Mouse (Mus musculus) liver, postnatal 0 days (tissue): ENCODE data around the gene Itgae. TPM values are rescaled to one million over a fixed set of nuclear protein-coding genes. Genes with fewer than 3 reads are reported as not detected.
A peak's percentile ranks its signal among the peaks of the same experiment; 100 is the strongest.
"Not testable (repeated sequence)": the region's sequence is repeated elsewhere in the genome, so short reads cannot be mapped to it uniquely, and the experiment has no call there.

Source experiments
- ATAC-seq: fragments of 200-750 bp; cut with Nextera tagmentation; 2 replicates; pipeline ENCODE4 v1.8.0; 2017; ENCODE audit warnings: mild to moderate bottlenecking, moderate library complexity
- DNase-seq: peaks from one replicate; pipeline ENCODE4 v3.0.0-alpha.2; 2016
- H3K27ac ChIP-seq: fragments of 300-500 bp; sonication (generic); 2 replicates; pipeline ENCODE4 v1.5.1; 2014; ENCODE audit warnings: antibody characterized with exemption, moderate library complexity, mild to moderate bottlenecking, low read depth
- H3K27me3 ChIP-seq: fragments of 300-500 bp; sonication (generic); 2 replicates; pipeline ENCODE4 v1.6.1; 2014; ENCODE audit warnings: low read length, control low read depth, mixed read lengths; ENCODE audit not compliant: insufficient read depth
- H3K36me3 ChIP-seq: fragments of 300-500 bp; sonication (generic); replicated peaks from 2 replicates; pipeline ENCODE4 v1.6.1; 2014; ENCODE audit warnings: mild to moderate bottlenecking, control low read depth, low read length, moderate library complexity, mixed read lengths; ENCODE audit not compliant: insufficient read depth
- H3K4me1 ChIP-seq: fragments of 300-500 bp; sonication (generic); 2 replicates; pipeline ENCODE4 v1.6.1; 2014; ENCODE audit warnings: antibody characterized with exemption, mild to moderate bottlenecking, control low read depth; ENCODE audit not compliant: insufficient read depth
- H3K4me2 ChIP-seq: fragments of 300-500 bp; sonication (generic); 2 replicates; pipeline ENCODE4 v1.6.1; 2014; ENCODE audit warnings: low read depth, mild to moderate bottlenecking, low read length, moderate library complexity, mixed read lengths
- H3K4me3 ChIP-seq: fragments of 300-500 bp; sonication (generic); 2 replicates; pipeline ENCODE4 v1.5.1; 2014; ENCODE audit warnings: low read depth, low read length
- H3K9ac ChIP-seq: fragments of 300-500 bp; sonication (generic); replicated peaks from 2 replicates; pipeline ENCODE4 v1.6.1; 2014; ENCODE audit warnings: mild to moderate bottlenecking, moderate library complexity
- H3K9me3 ChIP-seq: fragments of 300-500 bp; sonication (generic); 2 replicates; pipeline ENCODE4 v1.6.1; 2016; ENCODE audit warnings: mild to moderate bottlenecking, control low read depth, low read length, mixed read lengths
- CTCF ChIP-seq: sonication (generic); IDR thresholded peaks from 2 replicates; pipeline ENCODE4 v1.5.1; 2016; ENCODE audit warnings: antibody characterized with exemption, low read depth
- EP300 ChIP-seq: IDR thresholded peaks from 2 replicates; pipeline ENCODE4 v1.6.1; 2016; ENCODE audit warnings: antibody characterized with exemption, low read depth, mild to moderate bottlenecking
- WGBS: fragments of 180-500 bp; shearing (Covaris S2); extraction: QIAGEN DNeasy Blood & Tissue Kit; methylation state at CpG from one replicate; pipeline ENCODE4 v1.1.7; 2014; ENCODE audit not compliant: insufficient replicate concordance; 5-methylcytosine and 5-hydroxymethylcytosine counted together
- polyA plus RNA-seq: library from polyadenylated mRNA; unstranded; fragments of >200 nt; fragmentation: Nextera tagmentation; extraction: Ambion mirVana; gene quantifications from 2 replicates; pipeline ENCODE4 v1.2.1, GENCODE M21; 2015

The Itgae gene
- polyA plus RNA-seq, 1 experiment from 2014 or later = 0.33 TPM

- Histone ChIP-seq H3K4me2 (no peak overlapping the region), H3K27ac (no peak overlapping the region), H3K4me3 (no peak overlapping the region)
These were observed 9.8 kb downstream of the Itgae start for GRCm38 (mm10) chr11:73099976-73100750.

GRCm38 (mm10) chr11:73101308-73101707, 10.9 kb downstream of the Itgae start:
- no peak overlapping the region for H3K9ac ChIP-seq
- no peak overlapping the region for H3K27ac ChIP-seq
- H3K4me3 ChIP-seq = no peak overlapping the region
- H3K36me3 ChIP-seq = no peaks in the 10 kb centered on the region
- no peaks in the 10 kb centered on the region for H3K27me3 ChIP-seq
- H3K4me1 ChIP-seq = no peaks in the 10 kb centered on the region
- no peak for ATAC-seq
- no peak overlapping the region for H3K4me2 ChIP-seq
- no peaks in the 10 kb centered on the region for H3K9me3 ChIP-seq
- DNase-seq = no peak
- WGBS = 52% methylated on average over 4 of the region's 4 CpGs
- TF ChIP-seq CTCF = no peak
- TF ChIP-seq EP300 = no peak

More at GRCm38 (mm10) chr11:73099976-73100750, 9.8 kb downstream of the Itgae start:
- no peak for DNase-seq
- Histone ChIP-seq H3K4me1 (no peaks in the 10 kb centered on the region), H3K36me3 (no peaks in the 10 kb centered on the region), H3K27me3 (no peaks in the 10 kb centered on the region), H3K9me3 (no peaks in the 10 kb centered on the region), H3K9ac (no peak overlapping the region)
- 72% methylated on average over 14 of the region's 14 CpGs for WGBS
- no peak for ATAC-seq
- TF ChIP-seq EP300 (no peak), CTCF (no peak)

GRCm38 (mm10) chr11:73105246-73105645, 14.9 kb downstream of the Itgae start:
- Histone ChIP-seq H3K4me3 (no peak overlapping the region), H3K9ac (no peak overlapping the region), H3K4me1 (peaks cover 6% of the 10 kb centered on the region; the same call in 1 of the 2 replicates), H3K9me3 (no peaks in the 10 kb centered on the region), H3K27ac (no peak overlapping the region), H3K36me3 (no peaks in the 10 kb centered on the region), H3K27me3 (no peaks in the 10 kb centered on the region), H3K4me2 (no peak overlapping the region)
- DNase-seq = no peak
- TF ChIP-seq EP300 = no peak
- no peak for TF ChIP-seq CTCF
- 41% methylated on average over 3 of the region's 3 CpGs for WGBS
- no peak for ATAC-seq

GRCm38 (mm10) chr11:73107358-73107757, 17.0 kb downstream of the Itgae start:
- H3K4me3 ChIP-seq, H3K4me1 ChIP-seq, H3K4me2 ChIP-seq, H3K9me3 ChIP-seq, ATAC-seq, H3K27ac ChIP-seq, H3K36me3 ChIP-seq, H3K27me3 ChIP-seq, H3K9ac ChIP-seq, DNase-seq: not testable (repeated sequence)
- WGBS = 34% methylated on average over 3 of the region's 3 CpGs
- TF ChIP-seq CTCF = peak; percentile 63

- ATAC-seq (no peak; the same call in 1 of the 2 replicates), DNase-seq (no peak)
- Histone ChIP-seq H3K4me1 (peaks cover 6% of the 10 kb centered on the region; the same call in 1 of the 2 replicates), H3K36me3 (no peaks in the 10 kb centered on the region), H3K4me3 (no peak overlapping the region), H3K4me2 (no peak overlapping the region), H3K9ac (no peak overlapping the region), H3K27me3 (no peaks in the 10 kb centered on the region), H3K9me3 (no peaks in the 10 kb centered on the region), H3K27ac (0 out of 2 replicates have a peak overlapping the region, but pooled peaks have one; percentile 26)
- 31% methylated on average over 5 of the region's 5 CpGs for WGBS
- no peak for TF ChIP-seq EP300
- TF ChIP-seq CTCF = no peak
These were observed 18.0 kb downstream of the Itgae start for GRCm38 (mm10) chr11:73108195-73108897.

- H3K9me3 ChIP-seq = no peaks in the 10 kb centered on the region
- no peak overlapping the region for H3K9ac ChIP-seq
- TF ChIP-seq CTCF = no peak
- TF ChIP-seq EP300 = no peak
- peaks cover 6% of the 10 kb centered on the region; the same call in 1 of the 2 replicates for H3K4me1 ChIP-seq
- WGBS = 59% methylated on average over 14 of the region's 14 CpGs
- no peaks in the 10 kb centered on the region for H3K36me3 ChIP-seq
- H3K4me3 ChIP-seq = no peak overlapping the region
- no peaks in the 10 kb centered on the region for H3K27me3 ChIP-seq
- H3K27ac ChIP-seq = peak overlapping the region; percentile 48; the same call in 1 of the 2 replicates
- no peak overlapping the region for H3K4me2 ChIP-seq
- DNase-seq (no peak), ATAC-seq (no peak)
These were observed 18.7 kb downstream of the Itgae start for GRCm38 (mm10) chr11:73108898-73109625.
